Mouse (Mus musculus): ENCODE measurements around the gene Csnk2b.
A peak's percentile ranks its signal among the peaks of the same experiment; 100 is the strongest.

Csnk2b gene

DNA sequence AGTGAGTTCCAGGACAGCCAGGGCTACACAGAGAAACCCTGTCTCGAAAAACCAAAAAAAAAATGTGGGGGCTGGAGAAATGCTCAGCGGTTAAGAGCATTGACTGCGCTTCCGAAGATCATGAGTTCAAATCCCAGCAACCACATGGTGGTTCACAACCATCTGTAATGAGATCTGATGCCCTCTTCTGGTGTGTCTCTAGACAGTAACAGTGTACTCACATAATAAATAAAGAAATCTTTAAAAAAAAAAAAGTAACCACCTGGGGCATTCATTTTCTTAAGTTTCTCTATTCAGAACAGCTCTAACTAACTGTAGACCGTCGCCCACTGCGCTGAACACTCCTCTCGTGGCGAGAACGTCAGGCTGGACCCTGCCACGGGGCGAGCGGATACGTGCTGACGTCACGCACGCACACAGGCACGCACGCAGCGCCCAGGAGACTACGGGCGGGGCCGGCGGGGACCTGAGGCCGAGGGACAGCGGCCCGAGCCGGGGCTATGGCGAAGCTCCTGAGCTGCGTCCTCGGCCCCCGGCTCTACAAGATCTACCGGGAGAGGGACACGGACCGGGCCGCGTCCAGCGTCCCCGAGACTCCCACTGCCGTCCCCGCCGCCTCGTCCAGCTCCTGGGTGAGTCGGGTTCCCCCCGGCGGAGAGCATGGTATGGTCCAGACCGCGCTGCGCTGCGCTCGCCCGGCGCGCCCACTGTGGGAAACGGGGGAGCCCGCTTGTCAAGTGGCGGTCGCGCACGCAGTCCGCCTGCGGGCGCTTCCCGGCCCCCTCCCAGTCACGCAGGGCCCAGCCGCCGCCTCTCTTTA lies 32.8 kb downstream of the Csnk2b start, which contains the start of gene Abhd16a:
Gene Abhd16a (plus strand): TSS at position 439 of the 820 bp plus-strand sequence.
- DNase-seq (ENCODE audit: low spot score in 2 of 2): peak; percentile 92 to 97

DNA sequence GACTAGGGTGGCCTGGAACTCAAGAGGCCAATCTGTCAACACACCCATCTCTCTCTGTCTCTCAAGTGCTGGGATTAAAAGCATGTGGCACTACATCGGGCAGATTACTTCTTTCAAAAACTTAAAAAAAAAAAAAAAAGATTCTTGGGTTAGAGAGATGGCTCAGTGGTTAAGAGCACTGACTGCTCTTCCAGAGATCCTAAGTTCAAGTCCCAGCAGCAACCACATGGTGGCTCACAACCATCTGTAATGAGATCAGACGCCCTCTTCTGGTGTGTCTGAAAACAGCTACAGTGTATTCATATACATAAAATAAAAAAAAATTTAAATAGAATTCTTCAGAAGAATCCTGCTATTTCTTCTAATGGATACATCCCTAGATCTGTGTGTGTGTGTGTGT lies 33.7 kb downstream of the Csnk2b start:
- DNase-seq (ENCODE audit: low spot score in 2 of 2): no peak

DNA sequence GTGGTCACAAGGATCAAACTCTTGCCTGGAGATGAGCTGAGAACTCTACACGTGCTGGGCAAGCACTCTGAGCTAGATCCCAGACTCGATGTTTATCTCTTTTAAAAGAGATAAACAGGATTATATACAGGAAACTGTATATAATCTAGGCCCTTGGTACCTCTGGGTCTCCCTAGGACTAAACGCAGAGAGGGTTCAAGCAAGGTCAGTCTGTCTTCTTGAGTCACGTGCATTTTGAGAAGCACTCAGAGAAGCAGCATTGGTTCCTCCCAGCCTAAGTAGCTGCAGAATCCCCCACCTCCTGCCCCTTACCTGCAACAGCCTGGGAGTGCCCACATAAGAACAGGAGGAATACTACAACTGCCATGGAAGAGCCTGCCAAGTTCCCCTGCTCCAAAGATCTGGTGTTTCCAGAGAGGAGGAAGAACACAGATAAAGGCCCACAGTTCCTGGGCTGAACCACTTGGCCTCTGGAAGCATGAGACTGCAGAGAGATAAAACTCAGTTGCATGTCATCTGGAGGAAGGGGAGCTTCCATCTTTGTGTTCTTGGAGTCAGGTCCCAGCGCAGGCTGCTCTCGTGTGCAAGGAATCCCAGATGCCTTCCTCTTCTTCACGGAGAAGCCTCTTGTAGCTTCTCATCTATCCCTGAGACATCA lies 36.5 kb downstream of the Csnk2b start, which contains the start of gene Ly6g6f:
Gene Ly6g6f (minus strand): TSS at position 403 of the 658 bp plus-strand sequence.
- DNase-seq (ENCODE audit: low spot score in 2 of 2): no peak

DNA sequence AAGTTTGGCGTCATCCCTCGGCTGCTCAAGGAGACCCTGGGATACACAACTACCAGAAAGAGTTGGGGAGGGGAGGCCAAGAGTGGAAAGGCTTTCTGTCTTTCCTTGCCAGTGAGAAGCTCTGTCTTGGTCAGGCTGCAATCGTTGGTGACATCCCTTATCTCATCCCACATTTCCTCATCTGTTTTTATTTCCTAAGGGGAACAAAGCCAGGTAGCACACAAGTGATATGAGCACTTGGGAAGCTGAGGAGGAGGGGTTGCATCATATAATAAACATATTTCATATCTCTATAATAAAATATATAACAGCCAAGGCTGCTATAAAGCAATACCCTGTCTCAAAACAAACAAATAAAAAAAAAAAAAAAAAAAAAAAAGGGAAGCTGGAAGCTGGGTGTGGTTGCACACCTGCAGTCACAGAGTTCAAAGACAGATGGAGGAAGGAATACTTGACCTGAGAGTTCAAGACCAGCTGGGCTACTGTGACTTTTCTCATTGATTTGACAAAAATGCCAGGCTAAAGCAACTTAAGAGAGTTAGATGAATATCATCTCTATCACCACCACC lies 37.8 kb downstream of the Csnk2b start:
- DNase-seq (ENCODE audit: low spot score in 2 of 2): no peak

DNA sequence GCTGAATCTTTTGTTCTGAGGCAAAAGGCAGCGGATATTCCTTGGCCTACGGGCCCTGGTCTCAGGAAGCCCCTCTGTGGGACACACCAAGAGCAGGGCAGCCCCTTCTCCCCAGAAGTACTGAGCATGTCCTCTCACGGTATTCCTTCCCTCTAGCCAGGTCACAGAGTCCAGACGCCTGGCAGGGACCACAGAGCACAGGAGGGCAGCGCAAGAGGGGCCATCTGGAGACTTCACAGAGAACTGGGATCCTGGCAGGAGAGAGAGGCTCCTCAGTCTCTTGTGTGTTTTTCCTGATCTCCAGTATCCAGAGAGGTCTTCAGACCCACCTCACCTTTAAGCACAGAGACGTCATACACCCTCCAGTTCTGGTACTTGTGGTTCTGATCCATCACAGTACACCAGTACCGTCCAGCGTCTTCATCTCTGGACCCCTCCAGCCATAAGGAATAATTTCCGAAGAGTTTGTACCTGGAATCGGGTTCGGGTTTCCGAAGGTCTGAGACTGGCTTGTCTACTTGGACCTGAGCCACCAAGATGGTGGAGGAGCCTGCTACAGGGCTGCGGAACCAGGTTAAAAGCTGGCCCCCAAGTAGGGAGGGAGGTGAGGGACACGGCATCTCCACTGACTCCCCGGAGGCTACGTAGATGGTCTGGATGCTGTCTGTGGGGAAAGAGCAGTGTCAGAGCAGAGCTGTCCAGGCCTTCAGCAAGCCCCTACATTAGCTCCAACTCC lies 38.8 kb downstream of the Csnk2b start:
- DNase-seq (ENCODE audit: low spot score in 2 of 2): no peak

DNA sequence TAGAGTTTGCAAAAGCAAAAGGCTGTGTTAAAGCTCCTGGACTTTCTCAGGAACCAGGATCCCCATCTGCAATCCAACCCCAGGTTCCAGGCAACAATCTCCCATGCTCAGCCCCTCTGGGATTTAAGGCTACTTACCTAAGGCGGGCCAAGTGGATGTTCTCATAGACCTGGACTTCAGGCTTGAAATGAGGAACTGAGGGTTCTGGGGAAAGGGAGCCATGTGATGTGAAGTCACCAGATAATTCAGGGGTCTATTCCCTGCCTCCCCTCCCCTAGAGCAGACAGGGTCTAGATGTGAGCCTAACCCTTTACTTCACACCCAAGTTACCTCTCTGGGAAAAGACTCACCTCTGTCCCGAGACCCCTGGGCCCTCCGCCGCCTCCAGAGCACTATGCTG lies 41.1 kb downstream of the Csnk2b start:
- DNase-seq (ENCODE audit: low spot score in 2 of 2): no peak

DNA sequence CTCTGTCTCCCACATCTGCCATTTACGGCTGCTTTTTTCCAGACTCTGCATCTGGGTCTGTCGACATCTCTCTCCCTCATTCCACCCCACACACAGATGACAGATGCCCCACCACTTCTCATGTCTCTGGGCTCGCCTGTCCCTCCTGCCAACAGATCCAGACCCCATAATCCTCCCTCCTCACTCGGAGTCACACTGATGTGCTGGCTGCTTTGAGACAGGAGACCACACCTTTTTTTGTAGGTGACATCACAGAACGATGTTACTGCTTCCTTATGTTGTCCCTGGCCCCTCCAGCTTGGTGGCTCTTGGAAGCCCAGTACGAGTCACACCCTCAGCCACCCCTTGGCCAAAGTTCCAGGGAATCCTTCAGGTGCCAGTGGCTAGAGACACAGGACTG lies 41.6 kb downstream of the Csnk2b start:
- no peak for DNase-seq (ENCODE audit: low spot score in 2 of 2)

DNA sequence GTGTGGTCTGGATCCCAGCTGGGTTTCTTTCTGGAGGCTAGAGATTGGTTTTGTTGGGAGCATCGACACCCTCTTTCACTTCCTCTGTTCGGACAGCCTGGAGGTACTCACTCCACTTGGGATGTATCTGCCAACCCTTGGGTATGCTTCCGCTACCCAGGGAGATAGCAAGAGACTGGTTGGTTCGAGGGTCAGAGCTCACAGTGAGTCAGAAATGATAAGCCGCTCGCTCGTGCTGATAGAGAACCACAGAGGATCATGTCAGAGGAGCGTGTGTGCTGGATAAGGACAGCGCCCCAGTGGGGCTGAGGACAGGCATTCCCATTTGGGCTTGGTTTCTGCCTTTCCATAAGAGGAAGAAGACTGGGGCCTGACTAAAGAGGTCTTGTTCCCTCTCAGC lies 42.1 kb downstream of the Csnk2b start:
- DNase-seq (ENCODE audit: low spot score in 2 of 2): peak in 1 of 2 experiments; percentile 41

DNA sequence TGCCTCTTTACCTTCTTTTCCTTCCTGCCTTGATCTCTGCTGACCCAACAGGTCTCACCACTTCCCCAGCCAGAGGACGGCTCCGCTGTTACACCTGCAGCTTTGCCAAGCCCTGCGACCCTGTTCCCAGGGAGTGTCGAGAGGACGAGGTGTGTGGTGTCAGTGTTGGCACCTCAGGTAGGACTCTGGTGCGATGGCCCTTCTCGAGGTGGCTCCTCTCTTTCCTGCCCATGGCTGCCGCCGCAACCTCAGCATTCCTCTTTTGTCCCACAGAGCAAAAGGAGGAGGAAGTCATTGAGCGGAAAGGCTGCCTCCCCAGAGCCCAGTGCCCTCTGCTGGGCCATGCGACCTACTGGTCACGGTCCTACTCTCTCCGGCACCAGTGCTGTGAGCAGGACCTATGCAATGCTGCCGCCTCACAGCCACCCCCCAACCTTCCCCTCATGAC lies 44.0 kb downstream of the Csnk2b start, which contains the start of gene Ly6g6d:
Gene Ly6g6d (minus strand): TSS at position 280 of the 448 bp plus-strand sequence.
- no peak for DNase-seq (ENCODE audit: low spot score in 2 of 2)

DNA sequence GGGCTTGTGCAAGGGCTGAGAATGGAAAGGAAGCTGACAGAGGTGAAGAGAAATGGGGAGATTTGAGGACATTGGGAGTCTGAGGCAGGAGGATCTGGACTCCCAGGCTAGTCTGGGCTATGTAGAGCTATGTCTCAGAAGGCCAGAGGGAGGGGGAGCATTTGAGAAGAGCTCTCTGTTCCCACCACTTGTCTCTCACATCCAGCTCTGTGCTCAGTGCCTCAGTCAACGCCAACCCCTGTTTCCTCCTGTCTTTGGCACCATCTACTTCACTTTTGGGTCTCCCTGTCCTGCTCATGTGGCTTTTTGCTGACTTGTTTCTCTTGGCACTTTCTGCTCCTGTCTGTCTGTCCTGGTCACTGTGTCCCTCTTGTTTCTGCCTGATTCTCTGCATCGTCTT lies 44.6 kb downstream of the Csnk2b start:
- DNase-seq (ENCODE audit: low spot score in 2 of 2): no peak

DNA sequence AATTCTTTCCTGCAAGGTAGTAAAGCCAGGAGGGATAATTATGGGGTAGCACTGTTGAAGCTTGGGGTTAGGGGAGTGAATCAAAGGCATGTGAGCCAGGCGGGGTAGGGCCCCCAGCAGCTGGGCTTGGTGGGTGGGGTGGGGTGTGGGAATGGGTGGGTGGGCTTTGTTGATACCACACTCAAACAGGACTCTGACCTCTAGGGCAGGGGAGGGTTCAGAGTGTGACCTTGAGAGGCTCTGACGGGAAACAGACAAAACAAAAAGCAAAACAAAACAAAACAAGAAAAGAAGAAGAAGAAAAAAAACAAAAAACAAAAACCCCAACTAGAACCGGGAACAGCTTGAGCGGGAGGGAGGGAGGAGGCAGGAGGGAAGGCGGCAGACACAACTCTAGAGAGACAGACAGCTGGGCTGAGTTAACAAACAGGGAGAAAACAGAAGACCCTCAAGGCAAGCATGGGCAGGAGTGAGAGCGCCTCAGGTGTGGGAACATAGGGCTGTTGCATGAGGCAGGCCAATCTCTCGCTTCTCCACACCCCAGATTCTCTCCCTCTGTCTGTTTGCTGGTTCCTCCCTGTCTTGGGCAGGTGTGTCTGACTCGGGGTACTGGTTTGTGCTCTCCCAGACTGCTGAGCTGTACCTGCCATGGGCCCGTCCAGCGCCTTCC lies 45.2 kb downstream of the Csnk2b start, which contains the start of gene Ly6g6e:
Gene Ly6g6e (plus strand): TSS at position 396 of the 670 bp plus-strand sequence.
- no peak for DNase-seq (ENCODE audit: low spot score in 2 of 2)

DNA sequence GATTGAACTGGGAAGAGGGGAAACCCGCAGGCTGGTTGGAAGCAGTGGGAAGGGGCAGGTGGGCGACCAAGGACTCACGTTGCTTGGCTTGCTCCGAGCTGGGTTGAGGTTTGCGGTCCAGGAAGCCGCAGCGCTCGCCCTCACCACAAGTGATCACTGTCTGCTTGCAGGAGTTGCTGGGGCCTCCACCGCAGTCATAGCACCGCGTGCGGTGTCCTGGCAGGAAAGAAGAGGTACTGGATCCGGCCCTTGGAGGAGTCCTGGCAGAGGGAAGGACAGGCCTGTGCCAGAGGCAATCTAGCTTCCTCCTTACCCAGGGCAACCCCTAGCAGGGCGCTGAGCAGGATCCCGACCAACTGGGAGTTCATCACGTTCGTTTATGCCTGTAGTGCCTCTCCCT lies 47.8 kb downstream of the Csnk2b start:
- DNase-seq (ENCODE audit: low spot score in 2 of 2): no peak

DNA sequence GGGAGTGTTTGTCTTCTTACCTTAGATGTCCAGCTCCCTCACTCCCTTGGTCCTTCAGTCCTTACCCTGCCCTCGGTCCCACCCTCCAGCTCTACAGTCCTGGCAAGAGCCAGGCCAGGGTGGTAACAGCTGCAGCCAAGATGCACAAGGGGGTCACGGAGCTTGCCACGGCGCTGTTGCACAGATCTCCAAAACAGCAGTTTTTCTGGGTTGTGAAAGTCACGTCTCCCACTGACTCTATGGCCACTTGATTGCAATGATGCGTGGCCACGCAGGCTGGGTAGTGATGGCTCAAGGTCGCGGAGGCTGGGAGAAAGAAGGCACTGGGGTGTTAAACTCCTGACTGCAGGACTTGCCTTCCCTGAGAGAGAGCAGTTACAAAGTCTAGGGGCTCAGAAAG lies 50.4 kb downstream of the Csnk2b start:
- DNase-seq (ENCODE audit: low spot score in 2 of 2): no peak

DNA sequence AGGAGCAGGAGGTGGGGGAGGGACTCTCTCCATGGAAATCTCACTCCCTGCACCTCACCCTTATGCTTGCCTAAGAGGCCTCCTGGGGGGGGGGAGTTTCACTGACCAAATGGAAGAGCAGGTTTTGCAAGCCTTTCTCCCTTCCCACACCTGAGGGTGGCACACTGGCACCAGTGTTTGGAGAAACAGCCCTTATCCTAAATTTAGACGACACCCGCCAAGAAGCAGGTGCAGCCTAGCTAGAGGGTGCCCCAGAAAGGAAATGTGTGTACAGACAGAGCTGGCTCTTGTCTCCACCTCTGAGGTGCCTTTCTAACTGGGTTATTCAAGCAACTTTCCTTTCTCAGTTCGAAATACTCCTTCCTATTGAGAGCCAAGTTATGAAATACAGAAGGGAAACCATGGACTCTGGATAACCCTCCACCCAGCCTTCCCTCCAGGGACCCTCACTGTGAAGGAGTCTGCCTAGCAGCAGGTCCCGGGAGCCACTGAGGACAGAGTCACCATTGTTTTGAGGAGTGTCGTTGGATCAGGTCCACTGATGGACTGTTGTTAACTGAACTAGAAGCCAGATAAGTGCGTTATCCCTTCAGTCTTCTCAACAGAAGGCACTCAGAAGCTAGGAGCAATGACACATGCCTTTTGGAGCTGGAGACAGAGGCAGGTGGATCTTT lies 51.2 kb downstream of the Csnk2b start:
- no peak for DNase-seq (ENCODE audit: low spot score in 2 of 2)

DNA sequence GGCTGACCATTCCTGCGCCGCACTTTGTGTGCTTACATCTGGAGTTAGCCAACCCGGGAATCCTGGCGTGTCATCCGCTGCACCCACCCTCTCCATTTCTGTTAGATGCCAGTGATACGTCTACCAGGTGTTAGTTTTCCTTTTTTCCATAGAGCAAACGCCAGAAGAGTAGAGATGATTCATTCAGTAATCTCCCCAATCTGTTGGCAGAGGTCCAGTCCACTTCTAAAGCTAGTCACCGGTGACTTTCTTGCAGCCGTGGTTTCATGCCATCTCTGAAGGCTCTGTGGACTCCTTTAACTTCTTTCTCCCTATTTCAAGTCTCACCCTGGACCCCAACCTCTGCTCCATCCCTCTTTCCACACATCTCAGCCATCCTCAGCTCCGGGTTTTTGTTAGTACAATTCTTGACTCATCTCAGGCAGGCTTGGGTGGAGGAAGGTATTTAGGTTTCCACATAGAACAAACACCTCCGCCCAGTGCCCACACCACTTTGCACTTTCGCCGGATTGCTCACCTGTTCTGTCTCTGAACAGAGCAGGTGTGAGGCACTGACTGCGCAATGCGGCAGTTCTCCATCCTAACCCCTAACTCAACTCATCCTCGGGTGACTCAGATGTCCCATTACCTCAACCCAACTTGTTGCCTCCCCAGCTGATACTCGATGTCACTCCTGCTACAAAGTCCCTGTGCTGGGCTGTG lies 53.5 kb downstream of the Csnk2b start:
- no peak for DNase-seq (ENCODE audit: low spot score in 2 of 2)

Measured in spleen, postnatal 4 days (tissue).